Mouse (Mus musculus) spleen, postnatal 4 days (tissue): Measurements from ENCODE around the gene Pts.

ENCODE experiments used
- DNase-seq, 2 experiments: peaks; one replicate each; pipeline ENCODE4 v3.0.0; 2022; ENCODE audit warnings: low spot score in 2 of 2

The Pts gene

GRCm38 (mm10) chr9:50491531-50492045, 36.9 kb downstream of the Pts start:
- DNase-seq, result no peak

DNA sequence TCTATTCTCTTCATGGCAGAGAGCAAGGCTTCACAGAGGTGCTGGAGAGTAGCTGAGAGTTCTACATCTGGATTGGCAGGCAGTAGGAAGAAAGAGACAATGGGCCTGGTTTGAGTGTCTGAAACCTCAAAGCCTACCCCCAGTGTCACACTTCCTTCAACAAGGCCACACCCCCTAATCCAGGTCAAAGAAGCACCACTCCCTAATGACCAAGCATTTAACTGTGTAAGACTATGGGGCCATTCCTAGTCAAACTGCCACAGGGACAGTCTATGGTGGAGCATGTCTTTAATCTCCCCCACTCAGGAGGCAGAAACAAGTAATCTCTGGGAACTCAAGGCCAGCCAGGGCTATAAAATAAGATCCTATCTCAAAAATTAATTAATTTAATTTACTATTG, 37.7 kb downstream of the Pts start:
- DNase-seq, result no peak

DNA sequence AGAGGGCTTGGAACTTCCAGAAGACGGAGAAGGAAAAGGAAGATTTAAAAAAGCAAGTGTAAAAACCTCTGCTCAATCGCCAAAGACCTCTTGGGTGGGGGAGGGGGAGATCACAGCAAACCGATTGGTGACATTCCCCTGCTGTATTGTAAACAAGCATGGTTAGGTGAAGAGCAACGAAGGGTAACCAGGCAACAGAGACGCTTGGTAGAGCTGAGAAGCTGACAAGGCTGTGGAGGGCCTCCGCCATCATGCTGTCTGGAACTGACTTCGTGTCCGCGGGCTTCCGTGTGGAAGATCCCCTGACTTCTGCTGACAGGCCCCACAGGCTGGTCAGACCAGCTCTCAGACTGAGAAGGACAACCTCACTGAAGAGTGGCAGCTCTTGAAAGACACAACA, 43.0 kb downstream of the Pts start:
- no peak for DNase-seq

DNA sequence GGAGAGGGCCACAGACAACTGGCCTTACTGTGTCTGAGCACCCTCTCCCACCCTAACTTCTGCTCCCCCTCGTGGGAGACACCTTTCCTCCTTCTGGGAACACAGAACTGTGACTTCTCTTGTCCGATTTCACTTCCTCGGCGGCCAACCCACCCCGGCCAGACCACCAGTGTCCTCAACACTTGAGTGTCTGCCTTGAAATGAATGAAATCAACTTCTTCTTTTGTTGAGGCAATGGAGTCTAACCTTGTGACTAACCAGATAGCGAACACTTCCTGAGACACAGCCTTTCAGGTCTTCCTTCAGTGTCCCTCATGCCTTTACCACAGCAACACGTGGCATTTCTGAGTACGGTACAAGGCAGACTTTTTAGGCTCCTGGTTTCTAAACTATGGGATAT, 45.8 kb downstream of the Pts start:
- no peak for DNase-seq

DNA sequence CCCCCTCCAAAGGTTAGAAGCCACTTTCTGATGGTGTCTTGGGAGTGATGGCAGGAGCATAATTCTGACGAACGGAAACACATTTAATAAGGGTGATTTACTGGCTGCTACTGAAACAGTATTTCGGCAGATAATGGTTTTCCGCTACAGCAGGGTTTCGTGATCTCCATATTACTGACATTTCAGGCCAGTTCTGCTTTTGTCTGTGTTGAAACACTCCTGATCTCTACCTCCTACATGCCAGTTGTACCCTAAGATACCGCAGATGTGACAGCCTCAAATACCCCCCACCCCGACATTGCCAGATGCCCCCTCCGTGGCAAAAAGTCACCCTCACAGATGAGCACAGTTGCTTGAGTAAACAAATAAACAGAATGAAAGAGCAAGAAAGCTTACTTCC, 49.0 kb downstream of the Pts start:
- DNase-seq, result no peak

- peak in 1 of 2 experiments; percentile 27 for DNase-seq
Observed at GRCm38 (mm10) chr9:50478826-50479225, 49.7 kb downstream of the Pts start.

DNA sequence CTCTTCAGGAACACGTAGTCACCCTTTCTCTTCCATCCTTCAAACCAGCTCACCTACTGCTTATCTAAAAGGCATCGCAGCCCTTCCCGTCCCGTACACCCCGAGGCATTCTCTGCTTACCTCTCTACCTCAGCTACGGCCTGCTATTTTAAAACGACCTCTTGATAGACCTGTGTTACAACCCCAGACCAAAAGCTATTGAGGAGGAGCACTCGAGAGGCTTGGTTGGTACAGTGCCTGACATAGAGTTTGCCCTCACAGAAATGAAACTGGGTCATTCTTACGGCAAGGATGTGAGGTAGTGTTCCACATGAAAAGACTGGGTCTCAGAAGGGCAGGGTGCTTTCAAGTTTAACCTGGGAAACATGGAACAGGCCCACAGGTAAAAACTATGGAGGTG, 51.3 kb downstream of the Pts start:
- no peak for DNase-seq

DNA sequence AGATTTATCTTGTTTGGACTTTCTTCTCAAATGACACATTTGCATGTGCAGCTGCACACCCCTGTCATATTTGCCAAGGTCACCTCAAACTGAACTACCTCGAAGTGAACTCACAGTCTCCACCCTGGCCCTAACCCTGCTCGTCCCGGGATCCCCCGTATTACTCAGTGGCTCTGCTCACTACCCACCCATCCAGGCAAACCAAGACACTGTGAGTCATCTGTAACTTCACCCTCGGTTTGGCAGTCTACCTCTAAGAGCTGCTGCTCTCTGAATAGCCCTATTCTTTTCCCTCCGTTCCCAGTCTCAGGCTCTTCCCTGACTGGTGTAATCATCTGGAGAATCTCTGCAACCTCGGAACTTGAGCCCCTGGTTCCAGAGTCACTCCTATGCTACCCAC, 51.9 kb downstream of the Pts start:
- DNase-seq, result no peak

DNA sequence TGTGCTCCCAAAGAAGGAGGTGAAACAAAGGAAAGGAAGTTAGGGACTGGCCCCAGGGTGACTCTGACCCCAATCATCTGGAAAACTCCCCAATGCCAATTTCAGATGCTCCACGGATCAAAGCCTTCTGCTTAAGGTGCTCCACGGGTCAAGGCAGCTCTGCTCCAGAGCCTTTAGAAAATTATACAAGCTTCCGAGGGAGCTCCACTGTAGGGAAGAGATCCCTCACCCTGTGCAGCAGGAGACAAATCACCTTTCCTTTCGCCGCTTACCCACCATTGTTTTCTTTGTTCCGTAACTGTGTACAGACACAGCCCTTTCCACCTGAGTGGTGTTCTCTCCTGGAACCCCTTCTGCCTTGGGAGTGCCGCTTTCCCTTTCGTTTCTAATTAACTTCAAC, 52.8 kb downstream of the Pts start:
- no peak for DNase-seq

DNA sequence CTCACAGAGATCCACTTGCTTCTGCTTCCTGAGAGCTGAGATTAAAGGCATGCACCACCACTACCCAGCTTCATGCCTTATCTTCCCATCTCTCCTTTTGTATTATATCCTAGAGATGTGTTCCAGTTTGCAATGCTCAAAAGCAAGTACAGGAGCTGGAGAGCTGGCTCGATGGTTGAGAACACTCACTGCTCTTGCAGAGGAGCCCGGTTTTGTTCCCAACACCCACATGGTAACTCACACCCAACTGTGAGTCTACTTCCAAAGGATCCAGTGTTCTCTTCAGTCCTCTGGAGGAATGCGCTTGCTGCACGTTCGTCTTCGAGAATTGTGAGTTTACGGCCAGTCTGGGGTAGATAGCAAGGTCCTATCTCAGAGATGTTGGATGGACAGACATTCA, 53.2 kb downstream of the Pts start:
- no peak for DNase-seq
